Mouse (Mus musculus) myocyte (in vitro differentiated cells): ENCODE measurements around the gene Exo1.

Experiments used
- CEBPB ChIP-seq: IDR thresholded peaks from 2 replicates; pipeline ENCODE4 v1.6.1; 2011; ENCODE audit warnings: mild to moderate bottlenecking, moderate library complexity; ENCODE audit not compliant: poor library complexity, insufficient read depth, severe bottlenecking
- E2F4 ChIP-seq: IDR thresholded peaks from one replicate; pipeline ENCODE4 v1.6.1; 2011; ENCODE audit warnings: mild to moderate bottlenecking, control low read depth, moderate library complexity; ENCODE audit not compliant: insufficient read depth
- MYOD1 ChIP-seq, 3 experiments: IDR thresholded peaks; one replicate each; pipeline ENCODE4 v1.6.1; 2011; ENCODE audit warnings: control low read depth in 2 of 3, low read depth in 2 of 3, mild to moderate bottlenecking in 2 of 3, moderate library complexity in 1 of 3; ENCODE audit not compliant: insufficient read length in 2 of 3, control insufficient read depth in 1 of 3
- POLR2A ChIP-seq: IDR thresholded peaks from one replicate; pipeline ENCODE4 v1.6.1; 2011; ENCODE audit warnings: low read depth, mild to moderate bottlenecking, control low read depth, moderate library complexity; ENCODE audit not compliant: insufficient read length
- POLR2AphosphoS2 ChIP-seq: IDR thresholded peaks from one replicate; pipeline ENCODE4 v1.6.1; 2011; ENCODE audit warnings: low read depth, control low read depth; ENCODE audit not compliant: insufficient read length
- TCF12 ChIP-seq: IDR thresholded peaks from one replicate; pipeline ENCODE4 v1.6.1; 2011; ENCODE audit warnings: mild to moderate bottlenecking, control low read depth; ENCODE audit not compliant: poor library complexity, insufficient read depth, severe bottlenecking

DNA sequence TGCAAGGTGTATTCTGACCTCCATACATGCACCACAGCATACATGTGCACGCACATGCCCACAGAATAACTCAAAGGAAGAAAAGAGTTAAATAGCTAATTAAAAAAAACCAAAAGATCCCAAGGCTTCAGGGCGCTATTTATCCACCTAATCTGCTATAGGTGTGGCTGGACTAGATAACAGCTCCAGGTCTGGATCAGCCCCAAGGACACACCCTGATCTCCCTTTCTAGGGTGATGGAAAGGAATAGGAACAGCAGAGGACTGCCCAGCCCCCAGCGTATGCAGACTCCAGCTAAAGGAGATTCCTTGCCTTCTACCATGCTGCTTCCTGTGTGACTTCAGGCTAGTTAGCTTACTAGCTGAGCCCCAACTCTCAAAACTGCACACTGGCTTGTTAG is 31.7 kb downstream of the Exo1 start:
- no peak for TF ChIP-seq POLR2A
- no peak for TF ChIP-seq MYOD1 (IDR thresholded peaks at IDR 0.05; ENCODE audit: control insufficient read depth in 1 of 3, insufficient read length in 2 of 3, low read depth in 2 of 3)
- no peak for TF ChIP-seq TCF12
- TF ChIP-seq POLR2AphosphoS2, result no peak
- no peak for TF ChIP-seq CEBPB
- no peak for TF ChIP-seq E2F4
